In the genomic region with DNA sequence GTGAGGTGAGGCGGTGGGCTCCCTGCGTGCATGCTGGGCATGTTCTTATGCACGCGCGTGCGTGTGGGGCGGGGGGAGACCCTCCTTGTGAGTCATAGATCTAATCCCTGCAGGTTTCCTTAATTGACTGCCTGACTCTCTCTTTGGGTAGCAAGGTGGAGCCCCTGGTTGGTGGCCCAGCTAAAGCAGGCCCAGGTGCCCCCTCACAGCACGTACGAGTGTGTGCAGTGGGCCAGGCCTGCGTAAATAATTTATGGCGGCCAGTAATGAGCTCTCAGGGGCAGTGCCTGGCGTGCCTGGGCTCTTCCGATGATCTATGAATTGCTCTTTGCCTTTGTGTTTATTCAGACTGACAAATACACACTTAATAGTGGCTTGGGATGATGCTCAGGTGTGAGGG, we compare ENCODE assay signal across 16 mouse cellular contexts.
DNase-seq lines count a peak whose midpoint lies in the region; ATAC-seq and TF ChIP-seq lines count a peak whose summit lies in the region.
"Had no signal": no experiment of that assay in that cellular context is flagged by ENCODE, and none has a peak within 500 bp of the region (broad histone marks: within the 10 kb centered on the region; RNA-seq: fewer than 3 reads in every experiment).

No protein-coding gene starts in this region.

- no peak for TF ChIP-seq POLR2A in limb, embryonic 14.5 days (IDR thresholded peaks at IDR 0.05; ENCODE audit: borderline replicate concordance, extremely low read depth, insufficient read depth, insufficient read length)

- H3K27ac ChIP-seq in embryonic facial prominence, embryonic 10.5 days (replicated peaks), result peak overlapping the region; percentile 14; the same call in 1 of the 2 replicates
- H3K27ac ChIP-seq in forebrain, embryonic 14.5 days (ENCODE audit: low read depth, low read length), result no peak overlapping the region; the same call in 1 of the 2 replicates
- no peak overlapping the region for H3K27ac ChIP-seq in limb, embryonic 14.5 days (replicated peaks; ENCODE audit: low read depth, low read length)
- H3K27ac ChIP-seq in midbrain, postnatal 0 days (ENCODE audit: low read depth, low read length), result 0 out of 2 replicates have a peak overlapping the region, but pooled peaks have one; percentile 3
- H3K27ac ChIP-seq in liver, embryonic 11.5 days (ENCODE audit: low read depth, low read length), result no peak overlapping the region
- H3K27ac ChIP-seq: embryonic facial prominence, embryonic 12.5 days; heart, adult 2 months; kidney, embryonic 15.5 days; layer of hippocampus, adult 2 months; macrophage had no signal

- no peak for DNase-seq in embryonic facial prominence, embryonic 10.5 days (ENCODE audit: low spot score)
- DNase-seq in forebrain, embryonic 14.5 days (ENCODE audit: low spot score), result no peak
- DNase-seq in limb, embryonic 14.5 days (ENCODE audit: low spot score), result no peak
- DNase-seq in midbrain, postnatal 0 days (ENCODE audit: low spot score), result no peak
- no peak for DNase-seq in right cerebral cortex, postnatal 4 days
- no peak for DNase-seq in kidney, postnatal 36 days
- no peak for DNase-seq in liver, embryonic 11.5 days (ENCODE audit: low spot score)
- DNase-seq: adrenal gland, adult 8-10 months; cerebellum, adult 9-10 months; heart, adult 2 months; lung, embryonic 14.5 days had no signal

- 84% methylated on average over 13 of the region's 13 CpGs for WGBS in embryonic facial prominence, embryonic 10.5 days
- 45% methylated on average over 13 of the region's 13 CpGs for WGBS in forebrain, embryonic 14.5 days
- 26% methylated on average over 13 of the region's 13 CpGs for WGBS in limb, embryonic 14.5 days
- WGBS in midbrain, postnatal 0 days, result 47% methylated on average over 13 of the region's 13 CpGs
- 83% methylated on average over 13 of the region's 13 CpGs for WGBS in liver, embryonic 11.5 days

- H3K4me3 ChIP-seq in embryonic facial prominence, embryonic 10.5 days, result no peak overlapping the region
- H3K4me3 ChIP-seq in forebrain, embryonic 14.5 days (ENCODE audit: low read depth, low read length), result no peak overlapping the region
- H3K4me3 ChIP-seq in limb, embryonic 14.5 days (replicated peaks; ENCODE audit: low read length), result no peak overlapping the region
- no peak overlapping the region for H3K4me3 ChIP-seq in midbrain, postnatal 0 days (ENCODE audit: low read depth, low read length)
- H3K4me3 ChIP-seq in liver, embryonic 11.5 days (ENCODE audit: low read depth, low read length), result no peak overlapping the region
- H3K4me3 ChIP-seq: embryonic facial prominence, embryonic 12.5 days; heart, adult 2 months; kidney, embryonic 15.5 days; layer of hippocampus, adult 2 months had no signal

- no peak for TF ChIP-seq CTCF in midbrain, postnatal 0 days (IDR thresholded peaks at IDR 0.05)

- H3K9me3 ChIP-seq in embryonic facial prominence, embryonic 10.5 days, result no peaks in the 10 kb centered on the region
- H3K9me3 ChIP-seq in forebrain, embryonic 14.5 days (replicated peaks; ENCODE audit: control insufficient read depth, low read length), result no peaks in the 10 kb centered on the region
- no peaks in the 10 kb centered on the region for H3K9me3 ChIP-seq in limb, embryonic 14.5 days (ENCODE audit: control insufficient read depth, low read length)
- H3K9me3 ChIP-seq in midbrain, postnatal 0 days (ENCODE audit: low read length), result no peaks in the 10 kb centered on the region
- H3K9me3 ChIP-seq in liver, embryonic 11.5 days (ENCODE audit: control insufficient read depth, low read length), result no peaks in the 10 kb centered on the region
- H3K9me3 ChIP-seq: embryonic facial prominence, embryonic 12.5 days; kidney, embryonic 15.5 days had no signal

- H3K9ac ChIP-seq in forebrain, embryonic 14.5 days (ENCODE audit: low read length), result no peak overlapping the region; the same call in 1 of the 2 replicates
- peak overlapping the region; percentile 21; the same call in 1 of the 2 replicates for H3K9ac ChIP-seq in limb, embryonic 14.5 days (ENCODE audit: low read depth, low read length, severe bottlenecking)
- H3K9ac ChIP-seq in midbrain, postnatal 0 days (replicated peaks; ENCODE audit: low read length, poor library complexity, severe bottlenecking), result no peak overlapping the region
- H3K9ac ChIP-seq in liver, embryonic 11.5 days (ENCODE audit: low read depth, low read length), result no peak overlapping the region
- H3K9ac ChIP-seq: embryonic facial prominence, embryonic 12.5 days; kidney, embryonic 15.5 days; lung, embryonic 14.5 days had no signal

- peaks cover 50% of the 10 kb centered on the region for H3K4me1 ChIP-seq in embryonic facial prominence, embryonic 10.5 days
- peaks cover 19% of the 10 kb centered on the region for H3K4me1 ChIP-seq in forebrain, embryonic 14.5 days (ENCODE audit: control insufficient read depth, insufficient read depth, low read length)
- H3K4me1 ChIP-seq in limb, embryonic 14.5 days (ENCODE audit: control insufficient read depth, insufficient read depth, low read length), result peaks cover 18% of the 10 kb centered on the region
- H3K4me1 ChIP-seq in midbrain, postnatal 0 days (ENCODE audit: insufficient read depth, low read length), result no peaks in the 10 kb centered on the region
- H3K4me1 ChIP-seq in liver, embryonic 11.5 days (replicated peaks; ENCODE audit: control insufficient read depth, insufficient read depth, low read length), result peaks cover 3% of the 10 kb centered on the region; the same call in 1 of the 2 replicates

- no peaks in the 10 kb centered on the region for H3K36me3 ChIP-seq in embryonic facial prominence, embryonic 10.5 days (replicated peaks)
- H3K36me3 ChIP-seq in forebrain, embryonic 14.5 days (ENCODE audit: control insufficient read depth, insufficient read depth, low read length), result no peaks in the 10 kb centered on the region
- H3K36me3 ChIP-seq in limb, embryonic 14.5 days (ENCODE audit: control insufficient read depth, insufficient read depth, low read length), result no peaks in the 10 kb centered on the region
- H3K36me3 ChIP-seq in midbrain, postnatal 0 days (ENCODE audit: insufficient read depth, low read length), result no peaks in the 10 kb centered on the region
- no peaks in the 10 kb centered on the region for H3K36me3 ChIP-seq in liver, embryonic 11.5 days (ENCODE audit: control insufficient read depth, insufficient read depth, low read length)
- H3K36me3 ChIP-seq: embryonic facial prominence, embryonic 12.5 days; G1E; kidney, embryonic 15.5 days had no signal

- H3K27me3 ChIP-seq in embryonic facial prominence, embryonic 10.5 days (replicated peaks; ENCODE audit: low read depth, poor library complexity, severe bottlenecking), result no peaks in the 10 kb centered on the region
- H3K27me3 ChIP-seq in forebrain, embryonic 14.5 days (replicated peaks; ENCODE audit: control insufficient read depth, insufficient read depth, low read length), result no peaks in the 10 kb centered on the region
- no peaks in the 10 kb centered on the region for H3K27me3 ChIP-seq in limb, embryonic 14.5 days (ENCODE audit: control insufficient read depth, insufficient read depth, low read length)
- no peaks in the 10 kb centered on the region for H3K27me3 ChIP-seq in midbrain, postnatal 0 days (ENCODE audit: insufficient read depth, low read length)
- no peaks in the 10 kb centered on the region for H3K27me3 ChIP-seq in liver, embryonic 11.5 days (replicated peaks; ENCODE audit: control insufficient read depth, insufficient read depth, low read length)
- H3K27me3 ChIP-seq: embryonic facial prominence, embryonic 12.5 days; kidney, embryonic 15.5 days had no signal

- ATAC-seq in forebrain, embryonic 14.5 days, result 0 out of 2 replicates have a peak, but pooled peaks have one; percentile 22
- ATAC-seq in limb, embryonic 14.5 days (ENCODE audit: low FRiP score, low read depth), result no peak
- peak; percentile 46; the same call in 1 of the 2 replicates for ATAC-seq in midbrain, postnatal 0 days (ENCODE audit: low FRiP score)
- no peak for ATAC-seq in liver, embryonic 11.5 days (replicated peaks; ENCODE audit: low FRiP score)

- no peak overlapping the region for H3K4me2 ChIP-seq in forebrain, embryonic 14.5 days (ENCODE audit: low read length)
- no peak overlapping the region for H3K4me2 ChIP-seq in limb, embryonic 14.5 days (replicated peaks; ENCODE audit: low read depth, low read length, severe bottlenecking)
- no peak overlapping the region for H3K4me2 ChIP-seq in midbrain, postnatal 0 days (ENCODE audit: low read depth, low read length, poor library complexity, severe bottlenecking)
- no peak overlapping the region for H3K4me2 ChIP-seq in liver, embryonic 11.5 days
- H3K4me2 ChIP-seq: embryonic facial prominence, embryonic 12.5 days; kidney, embryonic 15.5 days; lung, embryonic 14.5 days had no signal

Comparison
In these comparisons a context has a peak if more than half of its experiments do, and no peak if none do; other contexts are left out.
1. H3K27ac ChIP-seq: peak in embryonic facial prominence, embryonic 10.5 days (single experiment) and midbrain, postnatal 0 days (single experiment); none in forebrain, embryonic 14.5 days (single experiment), limb, embryonic 14.5 days (single experiment) and liver, embryonic 11.5 days (single experiment).
2. ATAC-seq: peak in forebrain, embryonic 14.5 days (single experiment) and midbrain, postnatal 0 days (single experiment); none in limb, embryonic 14.5 days (single experiment) and liver, embryonic 11.5 days (single experiment).